Mouse (Mus musculus) brain, adult 2 months (tissue): ENCODE results near the gene Gns.
"Not testable (repeated sequence)": the region's sequence is repeated elsewhere in the genome, so short reads cannot be mapped to it uniquely, and the experiment has no call there.

Source experiments
- DNase-seq: peaks from one replicate; pipeline ENCODE4 v3.0.0; 2011; ENCODE audit warnings: low read depth, low spot score

The Gns gene

DNA sequence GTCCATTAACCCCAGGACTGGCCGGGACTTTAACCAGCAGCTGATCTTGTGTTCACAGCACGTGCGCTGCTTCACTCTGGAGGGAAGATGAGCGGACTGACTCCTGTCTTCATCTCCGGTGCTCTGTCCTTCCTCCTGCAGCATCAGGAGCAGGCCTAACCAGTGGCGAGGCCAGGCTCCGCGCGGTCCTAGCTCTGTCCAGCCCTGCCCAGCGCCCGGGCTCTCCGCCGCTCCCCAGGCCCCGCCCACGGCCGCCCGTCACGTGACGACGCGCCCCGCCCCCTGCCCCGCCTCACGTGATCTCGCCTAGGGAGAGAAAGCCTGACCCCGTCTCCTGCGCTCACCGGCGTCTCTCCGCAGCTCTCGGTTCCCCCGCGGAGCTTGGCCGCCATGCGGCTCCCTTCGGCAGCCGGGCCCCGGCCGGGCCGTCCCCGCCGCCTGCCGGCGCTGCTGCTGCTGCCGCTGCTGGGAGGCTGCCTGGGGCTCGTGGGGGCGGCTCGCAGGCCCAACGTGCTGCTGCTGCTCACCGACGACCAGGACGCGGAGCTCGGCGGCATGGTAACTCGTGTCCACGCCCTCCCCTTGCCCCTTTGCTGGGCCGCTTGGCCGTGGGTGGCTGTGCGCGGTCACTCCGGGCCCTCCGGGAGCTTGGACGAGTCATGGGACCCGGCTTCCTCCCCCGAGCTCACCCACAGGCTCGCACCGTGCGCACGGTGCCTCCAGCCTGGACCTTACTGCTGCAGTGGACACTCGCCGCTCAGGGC is at the start of gene Gns:
Gene Gns, plus strand, starts transcription at position 290 of the 764 bp plus-strand sequence.
- DNase-seq: peak; percentile 94

DNA sequence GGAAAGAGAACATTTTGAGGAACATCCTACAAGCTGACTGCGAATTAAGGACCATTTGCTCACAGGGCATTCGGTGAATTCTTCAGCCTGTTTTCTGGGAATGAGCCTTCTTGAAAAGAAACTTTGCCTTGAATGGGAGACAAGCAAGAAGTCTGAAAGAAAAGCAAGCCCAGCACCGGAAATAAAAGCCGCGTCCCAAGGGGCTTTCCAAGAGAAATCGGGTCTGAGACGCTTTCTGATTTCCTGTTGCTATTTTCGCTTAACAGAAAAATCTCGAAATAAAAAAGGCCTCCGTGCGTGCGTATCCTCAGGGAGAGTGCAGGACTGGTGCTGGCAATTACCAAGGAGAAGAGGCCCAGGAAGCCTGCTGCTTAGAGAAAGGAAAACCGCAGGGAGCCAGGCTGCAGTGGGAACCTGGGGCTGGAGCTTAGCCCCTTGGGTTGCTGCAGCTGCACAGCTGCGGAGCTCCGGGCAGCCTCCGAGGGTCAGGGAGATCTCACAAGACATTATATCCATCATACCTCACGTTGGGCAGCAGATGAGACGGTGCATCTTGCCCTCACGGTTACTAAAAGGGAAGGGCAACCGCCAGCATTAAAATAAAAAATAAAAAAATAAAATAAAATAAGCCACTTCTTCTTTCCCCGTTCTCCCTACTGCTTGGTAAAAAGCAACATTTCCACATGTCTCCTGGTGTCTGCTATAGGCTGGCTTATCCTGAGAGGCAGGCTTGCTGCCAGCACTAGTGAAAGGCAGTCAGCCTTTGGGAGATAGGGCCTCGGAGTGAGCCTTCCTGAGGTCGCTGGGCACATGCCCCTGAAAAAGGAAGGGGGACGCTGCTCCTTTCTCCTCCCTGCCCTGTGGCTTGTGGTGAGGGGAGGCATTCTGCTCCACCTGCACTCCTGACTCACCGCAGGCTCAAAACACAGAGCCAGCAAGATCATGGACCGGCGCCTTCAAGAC is 49.3 kb upstream of the Gns start:
- no peak for DNase-seq

DNA sequence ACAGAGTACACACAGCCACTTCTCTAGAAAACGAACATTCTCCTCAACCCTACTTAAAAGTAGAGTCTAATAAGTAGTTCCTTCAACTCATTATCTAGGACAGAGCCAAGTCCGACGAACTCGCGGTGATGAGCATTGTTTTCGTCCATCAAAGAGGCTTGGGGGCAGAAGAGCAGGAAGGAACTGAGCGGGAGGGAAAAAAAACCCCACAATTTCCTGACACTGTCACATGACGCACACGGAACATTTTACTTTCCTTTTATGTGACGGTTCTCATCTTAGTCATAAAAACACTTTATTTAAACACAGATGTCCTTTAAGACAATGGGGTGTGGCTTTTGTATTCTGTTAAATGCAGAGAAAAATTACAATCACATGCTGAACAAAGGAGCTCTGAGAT is 48.5 kb upstream of the Gns start:
- DNase-seq: no peak

DNA sequence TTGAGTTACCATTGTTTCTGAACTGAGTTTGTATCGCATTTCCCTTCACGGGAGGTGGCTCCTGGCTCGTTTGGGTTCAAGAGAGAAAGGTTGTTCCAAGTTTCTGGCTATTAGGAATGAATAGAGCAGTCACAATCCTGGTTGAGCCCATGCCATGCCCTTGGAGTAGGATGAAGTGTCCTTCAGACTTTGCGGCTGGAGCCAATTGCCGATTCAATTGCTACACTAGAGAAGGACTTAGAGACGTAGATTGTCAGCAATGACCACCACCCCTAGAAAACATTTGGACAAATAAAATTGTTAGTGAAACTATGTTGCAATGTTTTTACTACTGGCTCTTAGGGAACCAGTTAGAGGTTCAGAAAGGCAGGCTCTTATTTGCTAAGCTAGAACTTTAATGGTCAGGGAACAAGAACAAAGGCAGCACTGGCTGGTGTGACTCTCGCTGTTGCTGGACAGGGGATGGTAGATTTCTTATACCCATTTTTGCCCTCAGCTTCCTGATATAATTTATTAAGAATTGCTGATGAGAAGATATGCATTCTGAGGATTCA is 46.4 kb upstream of the Gns start:
- no peak for DNase-seq

DNA sequence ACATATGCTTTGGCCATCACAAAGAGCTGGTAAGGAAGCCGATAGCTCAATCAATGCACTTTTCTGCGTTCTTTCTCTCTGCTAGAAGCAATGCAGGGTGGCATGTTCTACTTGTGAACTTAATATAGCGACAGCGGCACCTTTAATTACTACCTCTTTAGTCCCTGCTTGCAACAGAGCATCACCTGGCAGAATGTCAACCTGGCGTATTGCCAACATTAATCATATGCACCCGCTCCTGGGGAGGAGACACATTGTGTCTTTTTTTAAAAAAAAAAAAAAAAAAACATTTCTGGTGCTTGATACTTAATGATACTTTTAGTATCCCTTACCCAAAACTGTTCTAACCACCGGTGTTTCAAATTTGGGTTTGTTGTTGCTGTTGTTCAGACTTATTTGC is 41.4 kb upstream of the Gns start:
- DNase-seq: peak; percentile 73

DNA sequence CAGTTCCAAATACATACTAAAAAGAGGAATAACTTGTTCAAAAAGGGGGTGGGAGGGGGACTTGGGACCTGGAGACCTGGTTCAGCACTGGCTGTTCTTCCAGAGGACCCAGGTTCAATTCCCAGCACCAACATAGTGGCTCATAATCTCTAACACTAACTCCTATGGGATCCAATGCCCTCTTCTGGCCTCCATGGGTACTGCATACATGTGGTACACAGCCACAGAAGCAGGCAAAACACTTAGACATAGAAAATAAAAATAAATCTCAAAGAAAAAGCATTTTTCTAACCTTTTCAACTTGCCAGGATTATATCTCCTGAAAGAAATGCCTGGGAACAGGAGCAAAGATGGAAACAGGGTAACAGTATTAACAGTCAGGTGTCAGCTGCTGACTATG is 38.7 kb upstream of the Gns start:
- no peak for DNase-seq

DNA sequence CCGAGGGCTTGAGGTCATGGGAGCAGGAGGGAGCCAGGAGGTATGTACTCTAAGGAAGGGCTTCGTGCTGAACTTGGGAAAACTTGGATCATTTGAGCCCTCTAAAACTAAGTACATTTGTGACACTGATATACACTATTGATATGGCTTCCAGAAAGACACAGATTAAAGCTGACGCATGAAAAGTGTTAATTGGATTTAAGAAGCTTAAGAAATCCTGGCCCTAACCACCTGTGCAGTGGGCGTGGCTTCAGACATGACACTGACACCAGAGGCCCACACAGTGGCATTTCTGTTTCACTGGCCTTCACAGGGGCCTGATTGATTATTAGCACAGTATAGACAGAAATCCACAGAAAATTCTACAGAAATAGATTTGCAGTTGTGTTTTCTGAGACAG is 35.3 kb upstream of the Gns start:
- DNase-seq: no peak

DNA sequence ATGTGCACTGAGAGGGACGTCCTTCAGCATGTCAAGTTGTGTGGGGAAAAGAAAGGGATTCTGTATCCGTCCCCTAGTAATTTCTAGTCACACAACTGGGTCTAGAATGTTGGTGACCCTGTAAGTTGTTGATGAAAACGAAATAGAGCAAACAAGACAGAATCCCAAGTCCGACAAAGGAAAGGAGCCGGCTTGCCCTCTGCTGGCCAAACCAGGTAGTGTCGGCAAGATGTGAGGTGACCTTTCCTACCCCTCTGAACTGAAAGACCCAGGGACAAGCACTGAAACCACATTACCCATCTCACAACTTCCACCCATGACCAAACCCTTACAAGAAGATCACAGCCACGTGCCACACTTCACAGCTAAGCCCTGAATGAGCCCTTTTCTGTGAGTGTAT is 34.0 kb upstream of the Gns start:
- peak; percentile 71 for DNase-seq

DNA sequence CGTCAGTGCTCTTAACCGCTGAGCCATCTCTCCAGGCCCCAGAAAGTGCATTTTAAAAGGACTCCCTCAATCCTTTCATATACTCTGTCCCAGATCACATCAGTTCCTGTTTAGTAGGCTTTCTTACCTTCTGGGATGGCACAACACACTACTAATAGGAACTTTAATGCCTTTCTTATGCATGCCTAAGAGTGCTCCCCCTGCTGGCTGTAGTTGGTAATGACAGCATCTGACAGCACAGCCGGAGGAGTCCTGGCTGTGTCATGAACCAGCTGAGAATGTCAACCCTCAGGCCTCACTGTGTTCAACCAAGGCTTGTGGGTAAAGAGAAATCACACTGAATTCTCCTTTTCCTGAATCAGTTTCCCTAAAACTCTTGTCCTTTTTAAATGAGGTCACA is 30.3 kb upstream of the Gns start:
- DNase-seq: peak; percentile 83

DNA sequence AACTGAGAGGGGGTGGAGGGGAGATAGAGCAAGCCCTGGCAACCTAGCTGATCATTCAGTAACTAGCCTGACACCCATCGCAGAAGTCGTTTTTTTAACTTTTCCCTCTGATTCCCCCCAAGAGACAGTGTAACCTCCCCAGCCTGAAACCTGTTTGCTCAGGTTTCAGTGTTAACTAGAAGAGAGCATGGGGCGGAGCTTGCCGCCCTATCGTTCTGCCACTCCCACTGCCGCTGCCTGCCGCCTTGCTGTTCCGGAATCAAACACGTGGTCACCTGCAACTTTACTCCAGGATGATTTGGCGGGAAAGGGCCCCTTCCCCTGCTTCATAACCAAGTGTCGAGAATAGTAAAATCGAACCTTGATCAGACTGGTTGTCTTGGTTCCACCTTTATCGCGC is 28.4 kb upstream of the Gns start:
- not testable (repeated sequence) for DNase-seq

DNA sequence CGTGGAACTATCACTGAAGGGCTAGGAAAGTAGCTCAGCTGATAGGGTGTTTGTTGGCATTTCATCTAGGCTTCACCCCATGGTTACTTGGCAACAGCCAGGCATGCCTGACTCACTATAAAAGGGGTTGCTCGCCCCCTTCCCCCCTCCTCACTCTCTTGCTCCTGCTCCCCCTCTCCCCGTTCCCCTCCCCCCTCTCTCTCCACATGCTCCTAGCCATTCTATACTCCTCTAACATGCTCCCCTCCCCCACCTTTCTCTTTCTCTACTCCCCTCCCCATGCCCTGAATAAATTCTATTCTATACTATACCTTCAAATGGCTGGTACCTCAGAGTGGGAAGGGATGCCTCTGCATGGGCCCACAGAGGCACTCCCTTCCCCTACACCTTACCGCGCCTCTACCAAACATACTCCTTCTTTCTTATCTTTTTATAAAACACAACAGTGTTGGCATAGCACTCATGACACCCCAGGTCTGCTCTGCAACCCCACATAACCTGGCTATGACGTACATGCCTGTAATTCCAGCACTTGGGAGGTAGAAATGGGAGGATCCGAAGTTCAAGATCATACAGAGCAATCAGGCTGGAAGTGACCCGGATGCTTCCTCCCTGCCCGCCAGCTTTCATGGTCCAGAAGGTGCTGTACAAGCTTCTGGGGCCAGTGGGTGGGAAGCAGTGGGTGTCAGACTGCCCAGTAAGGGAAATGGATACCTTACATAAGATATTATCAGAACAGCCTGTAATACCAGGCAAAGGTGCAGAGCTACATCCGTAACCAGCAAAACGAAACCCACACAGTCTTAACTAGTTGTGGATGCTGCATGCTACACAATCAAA is 23.9 kb upstream of the Gns start:
- DNase-seq: peak; percentile 20

DNA sequence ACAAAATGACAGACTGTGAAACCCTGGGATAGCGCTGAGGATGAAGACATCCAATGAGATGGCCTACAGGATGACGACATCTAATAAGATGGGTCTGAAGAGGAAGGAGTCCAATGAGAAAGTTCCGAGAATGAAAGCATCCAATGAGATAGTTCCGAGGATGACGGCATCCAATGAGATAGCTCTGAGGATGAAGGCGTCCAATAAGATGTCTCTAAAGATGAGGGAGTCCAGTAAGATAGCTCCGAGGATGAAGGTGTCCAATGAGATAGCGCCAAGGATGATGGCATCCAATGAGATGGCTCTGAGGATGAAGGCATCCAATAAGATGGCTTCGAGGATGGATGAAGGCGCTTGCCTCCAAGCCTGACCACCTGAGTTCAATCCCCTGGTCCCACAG is 22.6 kb upstream of the Gns start:
- no peak for DNase-seq

DNA sequence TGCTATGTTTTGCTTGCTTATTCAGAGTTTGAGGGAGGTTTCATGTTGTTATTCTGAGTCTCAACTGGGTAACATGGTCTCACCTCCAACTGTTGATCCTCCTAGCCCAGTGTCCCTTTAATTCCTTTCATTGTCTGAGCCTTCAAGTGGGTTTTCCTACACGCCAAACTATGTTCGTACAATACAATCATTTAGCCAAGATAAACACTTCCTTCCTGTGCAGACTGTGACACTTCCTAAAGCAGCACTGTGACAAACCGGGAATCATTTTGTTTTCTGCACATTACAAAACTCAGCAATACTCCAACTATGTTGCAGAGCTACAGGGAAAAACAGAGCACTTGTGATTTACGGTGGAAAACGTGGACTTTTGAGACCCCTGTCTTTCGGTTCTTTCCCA is 21.0 kb upstream of the Gns start:
- DNase-seq: no peak

DNA sequence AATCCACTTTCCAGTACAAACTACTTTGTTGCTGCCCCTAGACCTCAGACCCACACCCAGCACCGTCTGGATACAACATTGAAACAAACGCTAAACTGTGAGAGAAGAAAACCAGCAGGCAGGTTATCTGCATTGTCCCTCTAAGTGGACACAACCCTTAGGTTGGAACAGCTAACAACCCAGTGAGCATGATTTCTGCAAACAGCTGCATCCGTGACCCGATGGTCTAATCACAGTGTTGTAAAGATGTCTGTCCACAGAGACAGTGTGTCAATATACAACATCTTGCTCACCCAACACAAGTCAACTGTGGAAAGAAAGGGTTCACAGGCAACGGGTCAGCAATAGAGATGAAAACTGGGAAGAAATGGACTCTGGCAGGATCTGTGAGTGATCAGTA is 15.6 kb upstream of the Gns start:
- no peak for DNase-seq

DNA sequence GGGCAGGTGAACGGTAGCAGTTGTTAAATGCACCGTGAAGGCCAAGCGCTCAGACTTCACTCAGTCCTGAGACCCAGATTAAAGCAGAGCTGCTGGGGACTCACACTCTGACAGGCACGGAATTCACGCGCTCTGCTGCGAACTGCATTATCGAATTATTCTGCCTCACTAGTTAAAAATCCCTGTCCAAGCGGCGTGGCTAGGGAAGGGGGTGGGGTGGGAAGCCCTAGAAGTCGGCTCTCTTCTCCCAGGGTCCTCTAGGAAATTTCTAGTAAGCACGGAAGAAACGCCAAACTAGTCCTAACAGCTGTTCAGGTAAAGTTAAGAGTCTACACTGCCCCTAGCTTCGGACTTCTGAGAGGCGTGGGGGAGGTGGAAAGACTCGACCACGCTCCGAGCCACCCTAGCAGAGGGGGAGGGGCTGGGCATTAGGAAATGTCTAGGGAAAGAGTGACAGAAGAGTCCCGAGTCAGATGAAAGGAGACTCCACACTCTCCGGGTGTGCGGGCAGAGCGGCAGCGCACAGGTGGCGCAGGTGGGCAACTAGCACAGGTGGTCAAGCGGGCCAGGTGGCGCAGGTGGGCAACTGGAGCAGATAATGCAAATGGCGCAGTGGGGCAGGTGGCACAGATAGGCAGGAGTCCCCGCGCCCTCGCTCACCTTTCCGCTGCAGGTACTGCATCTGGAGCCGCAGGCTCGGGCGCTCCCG is 14.4 kb upstream of the Gns start:
- no peak for DNase-seq

DNA sequence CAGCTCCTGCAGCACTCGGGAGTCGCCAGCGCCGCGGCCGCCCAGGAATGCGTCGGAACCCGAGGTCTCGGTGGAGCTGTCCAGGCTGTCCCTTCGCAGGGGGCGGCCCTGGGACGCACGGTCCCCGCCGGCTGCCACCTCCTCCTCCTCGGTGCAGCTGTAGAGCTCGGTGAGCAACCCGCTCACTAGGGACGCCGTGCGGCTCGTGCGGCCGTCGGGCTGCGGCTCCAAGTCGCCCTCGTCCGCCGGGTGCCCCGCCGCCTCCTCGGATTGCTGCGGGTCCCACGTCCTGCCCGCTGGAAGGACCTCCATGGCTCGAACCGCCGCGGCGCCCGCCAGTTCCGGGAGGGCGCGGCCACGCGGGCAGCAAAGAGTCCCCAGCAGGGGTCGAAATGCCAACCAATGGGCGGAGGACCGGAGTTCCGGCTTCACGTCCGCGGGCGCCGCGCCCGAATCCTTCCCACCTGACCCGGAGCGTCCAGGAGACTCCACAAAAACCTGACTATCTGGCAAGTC is 13.8 kb upstream of the Gns start, which contains the start of gene Tbc1d30:
Gene Tbc1d30, minus strand, starts transcription at position 213 of the 516 bp plus-strand sequence.
- DNase-seq: no peak

DNA sequence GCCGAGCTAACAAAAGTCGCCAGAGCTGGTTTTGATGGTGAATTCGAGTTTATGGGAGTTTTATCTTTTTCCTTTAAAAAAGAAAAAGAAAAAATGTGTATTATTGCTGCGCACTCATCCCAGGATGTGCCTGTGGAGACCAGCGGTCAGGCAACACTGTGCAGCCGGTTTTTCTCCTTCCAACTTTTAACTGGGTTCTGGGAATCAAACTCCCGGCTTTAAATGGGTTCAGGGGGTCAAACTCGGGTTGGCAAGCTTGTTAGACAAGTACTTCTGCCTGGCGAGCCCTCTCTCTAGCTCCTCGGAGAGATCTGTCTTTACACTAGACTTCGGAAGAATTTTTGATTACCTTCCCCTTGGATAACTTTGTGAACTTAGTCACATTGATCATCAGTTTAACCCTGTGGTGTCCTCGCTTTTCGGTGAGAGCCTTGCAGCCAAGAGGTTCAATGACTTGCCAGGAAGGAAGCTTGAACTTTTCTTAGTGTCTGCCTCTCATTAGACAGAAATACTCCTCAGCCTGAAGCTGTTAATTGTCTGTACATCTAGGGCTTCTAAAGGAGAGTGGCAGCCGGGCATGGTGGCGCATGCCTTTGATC is 13.1 kb upstream of the Gns start:
- DNase-seq: no peak

DNA sequence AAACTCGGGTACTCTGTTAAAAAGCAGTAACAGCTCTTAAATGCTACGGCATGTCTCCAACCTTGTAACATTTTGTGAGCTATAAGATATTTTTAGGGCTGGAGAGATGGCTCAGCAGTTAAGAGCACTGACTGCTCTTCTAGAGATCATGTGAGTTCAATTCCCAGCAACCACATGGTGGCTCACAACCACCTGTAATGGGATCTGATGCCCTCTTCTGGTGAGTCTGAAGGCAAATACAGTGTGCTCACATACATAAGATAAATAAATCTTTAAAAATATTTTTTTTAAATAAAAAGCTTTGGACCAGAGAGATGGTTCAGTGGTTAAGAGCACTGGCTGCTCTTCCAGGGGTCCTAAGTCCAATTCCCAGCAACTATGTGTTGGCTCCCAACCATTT is 4.5 kb upstream of the Gns start:
- DNase-seq: no peak

DNA sequence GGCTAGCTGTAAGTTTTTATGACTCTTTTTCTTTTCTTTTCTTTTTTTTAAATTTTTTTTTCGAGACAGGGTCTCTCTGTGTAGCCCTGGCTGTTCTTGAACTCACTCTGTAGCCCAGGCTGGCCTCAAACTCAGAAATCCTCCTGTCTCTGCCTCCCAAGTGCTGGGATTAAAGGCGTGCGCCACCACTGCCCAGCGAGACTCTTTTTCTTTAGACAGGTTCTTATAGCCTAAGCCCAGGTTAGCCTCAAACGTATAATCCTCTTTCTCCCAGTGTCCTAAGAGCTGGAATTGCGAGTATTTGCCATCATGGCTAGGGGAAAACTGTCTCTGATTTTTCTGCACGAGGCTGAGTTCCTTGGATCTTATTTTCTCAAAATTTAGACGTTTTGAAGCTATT is 1.7 kb upstream of the Gns start:
- DNase-seq: no peak

DNA sequence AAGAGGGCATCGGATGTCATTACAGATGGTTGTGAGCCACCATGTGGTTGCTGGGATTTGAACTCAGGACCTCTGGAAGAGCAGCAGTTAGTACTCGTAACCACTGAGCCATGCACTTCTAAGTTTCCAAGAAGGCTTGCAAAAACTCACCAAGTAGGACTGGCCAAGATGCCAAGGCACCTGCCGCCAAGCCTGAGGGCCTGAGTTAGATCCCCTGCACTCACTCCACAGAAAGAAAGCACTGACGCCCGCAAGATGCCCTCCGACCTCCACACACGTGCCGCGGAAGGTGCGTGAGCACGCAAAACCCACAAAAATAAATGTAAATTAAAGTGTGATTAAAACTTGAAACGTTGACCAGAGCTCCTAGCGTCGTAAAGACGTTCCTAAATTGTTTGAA is 584 bp upstream of the Gns start:
- no peak for DNase-seq
